Mouse (Mus musculus) brain, embryonic 14.5 days (tissue): ENCODE data around the gene Gpc6. TPM values are rescaled to one million over a fixed set of nuclear protein-coding genes. Genes with fewer than 3 reads are reported as not detected.

ENCODE experiments used
- DNase-seq: peaks from one replicate; pipeline ENCODE4 v3.0.0-alpha.2; 2011; ENCODE audit warnings: low read depth
- CTCF ChIP-seq: fragments of 200-500 bp; IDR thresholded peaks from 2 replicates; pipeline ENCODE4 v1.5.1; 2012; ENCODE audit warnings: inconsistent platforms, mild to moderate bottlenecking, moderate library complexity, borderline replicate concordance; ENCODE audit not compliant: insufficient read depth, insufficient read length; ENCODE audit errors: extremely low read depth
- POLR2A ChIP-seq: fragments of 200-500 bp; IDR thresholded peaks from 2 replicates; pipeline ENCODE4 v1.6.1; 2012; ENCODE audit warnings: mild to moderate bottlenecking, inconsistent platforms, borderline replicate concordance; ENCODE audit not compliant: poor library complexity, insufficient read depth, insufficient read length, severe bottlenecking; ENCODE audit errors: extremely low read depth
- polyA plus RNA-seq: library from polyadenylated mRNA; depleted of rRNA; stranded (reverse); fragments of >200 nt; gene quantifications from 2 replicates; pipeline ENCODE4 v1.2.3, GENCODE M21; 2012

The Gpc6 gene
- polyA plus RNA-seq, 1 experiment, result 10.7 TPM

- no peak for TF ChIP-seq CTCF
- TF ChIP-seq POLR2A, result no peak
- DNase-seq, result peak; percentile 30
These were observed 196.9 kb downstream of the Gpc6 start for GRCm38 (mm10) chr14:117122036-117122435.

- DNase-seq, result no peak
- TF ChIP-seq CTCF (no peak), POLR2A (no peak)
These were observed 205.2 kb downstream of the Gpc6 start for GRCm38 (mm10) chr14:117130334-117130733.

GRCm38 (mm10) chr14:117131324-117131723, 206.2 kb downstream of the Gpc6 start:
- DNase-seq, result no peak
- TF ChIP-seq POLR2A, result no peak
- 0 out of 2 replicates have a peak, but pooled peaks have one; percentile 7 for TF ChIP-seq CTCF

GRCm38 (mm10) chr14:117141077-117141848, 216.1 kb downstream of the Gpc6 start:
- DNase-seq, result peak; percentile 85
- TF ChIP-seq POLR2A (no peak), CTCF (no peak)

- peak; percentile 90 for DNase-seq
- TF ChIP-seq CTCF (no peak), POLR2A (no peak)
These were observed 221.0 kb downstream of the Gpc6 start for GRCm38 (mm10) chr14:117146089-117146488.

- peak; percentile 69 for DNase-seq
- no peak for TF ChIP-seq CTCF
- no peak for TF ChIP-seq POLR2A
These were observed 221.6 kb downstream of the Gpc6 start for GRCm38 (mm10) chr14:117146665-117147064.

- DNase-seq, result no peak
- TF ChIP-seq POLR2A (no peak), CTCF (no peak)
These were observed 226.5 kb downstream of the Gpc6 start for GRCm38 (mm10) chr14:117151621-117152020.

- TF ChIP-seq POLR2A (no peak), CTCF (no peak)
- DNase-seq, result peak; percentile 56
These were observed 230.9 kb downstream of the Gpc6 start for GRCm38 (mm10) chr14:117155884-117156465.

GRCm38 (mm10) chr14:117157426-117157825, 232.3 kb downstream of the Gpc6 start:
- TF ChIP-seq CTCF (no peak), POLR2A (no peak)
- DNase-seq, result no peak

GRCm38 (mm10) chr14:117166350-117166749, 241.2 kb downstream of the Gpc6 start:
- TF ChIP-seq POLR2A (no peak), CTCF (no peak)
- no peak for DNase-seq

- TF ChIP-seq CTCF, result no peak
- TF ChIP-seq POLR2A, result no peak
- no peak for DNase-seq
These were observed 268.2 kb downstream of the Gpc6 start for GRCm38 (mm10) chr14:117193364-117193763.

- no peak for TF ChIP-seq CTCF
- no peak for TF ChIP-seq POLR2A
- DNase-seq, result peak; percentile 76
These were observed 276.9 kb downstream of the Gpc6 start for GRCm38 (mm10) chr14:117202012-117202411.

- no peak for TF ChIP-seq CTCF
- TF ChIP-seq POLR2A, result no peak
- DNase-seq, result no peak
These were observed 278.8 kb downstream of the Gpc6 start for GRCm38 (mm10) chr14:117203960-117204359.
